Mouse (Mus musculus) thymus, adult 2 months (tissue): ENCODE data around the gene Lhfpl2.

ENCODE experiments used
- CTCF ChIP-seq: fragments of 200-500 bp; IDR thresholded peaks from 2 replicates; pipeline ENCODE4 v1.5.1; 2012; ENCODE audit warnings: mild to moderate bottlenecking, control low read depth, low read length, moderate library complexity, borderline replicate concordance; ENCODE audit not compliant: control insufficient read depth, poor library complexity, insufficient read depth; ENCODE audit errors: extremely low read depth
- POLR2A ChIP-seq: fragments of 200-500 bp; IDR thresholded peaks from 2 replicates; pipeline ENCODE4 v1.6.1; 2012; ENCODE audit warnings: mild to moderate bottlenecking, low read length, control low read depth, moderate library complexity; ENCODE audit not compliant: control insufficient read depth, poor library complexity, insufficient read depth; ENCODE audit errors: extremely low read depth

DNA sequence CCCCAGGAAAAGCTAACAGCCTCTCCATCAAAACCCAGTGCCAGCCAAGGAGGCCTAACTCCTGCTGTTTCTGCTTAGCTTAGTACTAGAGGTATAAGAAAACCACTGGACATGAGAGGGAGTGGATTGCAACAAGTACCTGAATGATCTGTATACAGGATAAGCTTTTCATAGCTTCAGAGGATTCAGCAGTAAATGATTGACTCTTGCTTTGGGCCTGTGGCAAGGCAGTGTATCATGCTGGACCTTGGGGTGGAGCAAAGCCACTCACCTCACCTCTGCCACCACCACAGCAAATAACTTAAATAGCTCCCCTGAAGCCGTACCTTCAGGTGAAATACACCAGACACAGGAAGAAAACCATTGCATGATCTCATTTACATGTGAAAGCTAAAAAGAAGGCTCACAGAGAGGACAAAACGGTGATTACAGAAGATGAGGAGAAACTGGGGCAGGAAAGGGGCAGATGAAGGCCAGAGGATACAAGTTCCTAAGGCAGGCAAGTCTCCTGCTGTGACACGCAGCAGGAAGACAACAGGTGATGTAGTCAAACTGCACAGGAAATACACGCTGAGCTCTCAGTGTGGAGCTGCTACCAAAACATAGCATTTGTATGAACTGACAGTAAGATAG lies 184.4 kb downstream of the Lhfpl2 start:
- TF ChIP-seq CTCF (no peak), POLR2A (no peak)
